Comparison of ENCODE assay signal across 28 mouse cellular contexts in genomic region chr6:22791801-22792200, GRCm38 (mm10).
DNase-seq lines count a peak whose midpoint lies in the region; ATAC-seq lines count a peak whose summit lies in the region.
"Had no signal": no experiment of that assay in that cellular context is flagged by ENCODE, and none has a peak within 500 bp of the region (broad histone marks: within the 10 kb centered on the region; RNA-seq: fewer than 3 reads in every experiment).

No protein-coding gene starts in this region.

- no peaks in the 10 kb centered on the region for H3K36me3 ChIP-seq in midbrain, embryonic 11.5 days (ENCODE audit: control insufficient read depth, insufficient read depth, low read length)
- H3K36me3 ChIP-seq in midbrain, embryonic 13.5 days, result no peaks in the 10 kb centered on the region
- H3K36me3 ChIP-seq: embryonic facial prominence, embryonic 12.5 days; embryonic facial prominence, embryonic 15.5 days; G1E; heart, embryonic 12.5 days; heart, embryonic 15.5 days; hindbrain, embryonic 10.5 days; hindbrain, embryonic 13.5 days; intestine, embryonic 15.5 days had no signal

- WGBS in midbrain, embryonic 11.5 days, result 93% methylated on average over 4 of the region's 4 CpGs
- WGBS in midbrain, embryonic 13.5 days, result 97% methylated on average over 4 of the region's 4 CpGs

- peaks cover 16% of the 10 kb centered on the region; the same call in 1 of the 2 replicates for H3K4me1 ChIP-seq in midbrain, embryonic 11.5 days (ENCODE audit: control insufficient read depth, insufficient read depth, low read length)
- H3K4me1 ChIP-seq in midbrain, embryonic 13.5 days (replicated peaks), result peaks cover 37% of the 10 kb centered on the region
- H3K4me1 ChIP-seq: embryonic facial prominence, embryonic 12.5 days; heart, embryonic 12.5 days; heart, embryonic 15.5 days; intestine, embryonic 15.5 days had no signal

- H3K4me3 ChIP-seq in midbrain, embryonic 11.5 days (ENCODE audit: low read depth, low read length), result no peak overlapping the region
- no peak overlapping the region for H3K4me3 ChIP-seq in midbrain, embryonic 13.5 days (replicated peaks)
- H3K4me3 ChIP-seq: embryonic facial prominence, embryonic 12.5 days; embryonic facial prominence, embryonic 15.5 days; forebrain, embryonic 13.5 days; heart, embryonic 12.5 days; heart, embryonic 15.5 days; hindbrain, embryonic 10.5 days; hindbrain, embryonic 13.5 days; intestine, embryonic 15.5 days had no signal

- peak; percentile 7 for DNase-seq in adrenal gland, adult 8-10 months
- DNase-seq in adrenal gland, postnatal 4 days (ENCODE audit: low spot score in 2 of 2), result no peak
- DNase-seq in midbrain, embryonic 11.5 days (ENCODE audit: low spot score, missing footprints), result peak; percentile 45
- peak; percentile 2 for DNase-seq in adrenal gland, postnatal 25 days
- no peak for DNase-seq in right cerebral cortex, adult 2 months (ENCODE audit: low spot score in 2 of 2)
- DNase-seq: B cell, adult 2 months; cerebellum, adult 11-12 months; cerebellum, adult 9-11 months; cerebellum, postnatal 25 days; forebrain, postnatal 0 days; gastrocnemius, postnatal 25 days; heart, adult 18-20 months; heart, postnatal 10 days; heart, postnatal 36 days; kidney, adult 11 months had no signal

- H3K9me3 ChIP-seq in midbrain, embryonic 11.5 days (ENCODE audit: control insufficient read depth, low read length), result no peaks in the 10 kb centered on the region
- no peaks in the 10 kb centered on the region for H3K9me3 ChIP-seq in midbrain, embryonic 13.5 days
- H3K9me3 ChIP-seq: embryonic facial prominence, embryonic 12.5 days; embryonic facial prominence, embryonic 15.5 days; forebrain, embryonic 13.5 days; G1E; heart, embryonic 12.5 days; heart, embryonic 15.5 days; hindbrain, embryonic 10.5 days; hindbrain, embryonic 13.5 days; intestine, embryonic 15.5 days had no signal

- H3K9ac ChIP-seq in midbrain, embryonic 11.5 days (ENCODE audit: low read length), result no peak overlapping the region
- H3K9ac ChIP-seq in midbrain, embryonic 13.5 days (replicated peaks), result no peak overlapping the region
- H3K9ac ChIP-seq: embryonic facial prominence, embryonic 12.5 days; embryonic facial prominence, embryonic 15.5 days; forebrain, embryonic 13.5 days; forebrain, postnatal 0 days; heart, embryonic 12.5 days; heart, embryonic 15.5 days; hindbrain, embryonic 13.5 days; intestine, embryonic 15.5 days had no signal

- ATAC-seq in midbrain, embryonic 11.5 days (ENCODE audit: low FRiP score), result no peak
- no peak for ATAC-seq in midbrain, embryonic 13.5 days
- ATAC-seq in frontal cortex, adult (ENCODE audit: low TSS enrichment), result no peak
- ATAC-seq: forebrain, embryonic 13.5 days; forebrain, postnatal 0 days; hindbrain, embryonic 16.5 days; intestine, embryonic 15.5 days had no signal

- no peak overlapping the region for H3K4me2 ChIP-seq in midbrain, embryonic 11.5 days
- H3K4me2 ChIP-seq in midbrain, embryonic 13.5 days (replicated peaks), result no peak overlapping the region
- H3K4me2 ChIP-seq: embryonic facial prominence, embryonic 12.5 days; embryonic facial prominence, embryonic 15.5 days; forebrain, embryonic 13.5 days; heart, embryonic 12.5 days; heart, embryonic 15.5 days; hindbrain, embryonic 13.5 days; intestine, embryonic 15.5 days had no signal

- H3K27ac ChIP-seq in midbrain, embryonic 11.5 days (ENCODE audit: low read depth, low read length), result no peak overlapping the region
- no peak overlapping the region for H3K27ac ChIP-seq in midbrain, embryonic 13.5 days
- H3K27ac ChIP-seq: embryonic facial prominence, embryonic 12.5 days; embryonic facial prominence, embryonic 15.5 days; forebrain, embryonic 13.5 days; heart, embryonic 15.5 days; hindbrain, embryonic 10.5 days; hindbrain, embryonic 13.5 days; intestine, embryonic 15.5 days had no signal

- no peaks in the 10 kb centered on the region for H3K27me3 ChIP-seq in midbrain, embryonic 11.5 days (ENCODE audit: control insufficient read depth, insufficient read depth, low read length)
- H3K27me3 ChIP-seq in midbrain, embryonic 13.5 days, result no peaks in the 10 kb centered on the region
- H3K27me3 ChIP-seq: CH12.LX; embryonic facial prominence, embryonic 12.5 days; embryonic facial prominence, embryonic 15.5 days; forebrain, embryonic 13.5 days; heart, embryonic 12.5 days; heart, embryonic 15.5 days; hindbrain, embryonic 13.5 days; intestine, embryonic 15.5 days had no signal

Comparison
In these comparisons a context has a peak if more than half of its experiments do, and no peak if none do; other contexts are left out.
1. DNase-seq: peak in adrenal gland, adult 8-10 months (single experiment), midbrain, embryonic 11.5 days (single experiment) and adrenal gland, postnatal 25 days (single experiment); none in adrenal gland, postnatal 4 days (0 of 2) and right cerebral cortex, adult 2 months (0 of 2).